Mouse (Mus musculus) left cerebral cortex, adult 9 months (tissue): ENCODE measurements around the gene Ccr2.
"Not testable (repeated sequence)": the region's sequence is repeated elsewhere in the genome, so short reads cannot be mapped to it uniquely, and the experiment has no call there.

ENCODE experiments used
- DNase-seq, 2 experiments: peaks; one replicate each; pipeline ENCODE4 v3.0.0; 2022; ENCODE audit warnings: low spot score in 2 of 2

Gene Ccr2

GRCm38 (mm10) chr9:124101723-124102122 is at the start of gene Ccr2:
Ccr2 (plus strand) TSS chr9:124101950.
- DNase-seq: no peak

GRCm38 (mm10) chr9:124053532-124053931 is 48.2 kb upstream of the Ccr2 start:
- DNase-seq: no peak

GRCm38 (mm10) chr9:124056158-124056709 is 45.5 kb upstream of the Ccr2 start:
- DNase-seq: no peak

- DNase-seq: no peak
Measured at GRCm38 (mm10) chr9:124059660-124060352, 41.9 kb upstream of the Ccr2 start.

- not testable (repeated sequence) for DNase-seq
Measured at GRCm38 (mm10) chr9:124061474-124062432, 40.0 kb upstream of the Ccr2 start.

- DNase-seq: no peak
Measured at GRCm38 (mm10) chr9:124066572-124067103, 35.1 kb upstream of the Ccr2 start.

- no peak for DNase-seq
Measured at GRCm38 (mm10) chr9:124068098-124069058, 33.4 kb upstream of the Ccr2 start.

- DNase-seq: no peak
Measured at GRCm38 (mm10) chr9:124071506-124071905, 30.2 kb upstream of the Ccr2 start.

- no peak for DNase-seq
Measured at GRCm38 (mm10) chr9:124079803-124080202, 21.9 kb upstream of the Ccr2 start.

GRCm38 (mm10) chr9:124080471-124080870 is 21.3 kb upstream of the Ccr2 start:
- DNase-seq: not testable (repeated sequence)

GRCm38 (mm10) chr9:124090441-124090840 is 11.3 kb upstream of the Ccr2 start:
- no peak for DNase-seq

- no peak for DNase-seq
Measured at GRCm38 (mm10) chr9:124099127-124099526, 2.6 kb upstream of the Ccr2 start.

- no peak for DNase-seq
Measured at GRCm38 (mm10) chr9:124100357-124100756, 1.4 kb upstream of the Ccr2 start.

- DNase-seq: no peak
Measured at GRCm38 (mm10) chr9:124103199-124103598, 1.4 kb downstream of the Ccr2 start.

GRCm38 (mm10) chr9:124105196-124105595 is 3.4 kb downstream of the Ccr2 start:
- no peak for DNase-seq

- DNase-seq: no peak
Measured at GRCm38 (mm10) chr9:124107232-124107631, 5.5 kb downstream of the Ccr2 start.

- no peak for DNase-seq
Measured at GRCm38 (mm10) chr9:124108356-124109127, 6.8 kb downstream of the Ccr2 start.

GRCm38 (mm10) chr9:124111997-124112396 is 10.2 kb downstream of the Ccr2 start:
- no peak for DNase-seq

GRCm38 (mm10) chr9:124112591-124113239 is 11.0 kb downstream of the Ccr2 start:
- DNase-seq: no peak

GRCm38 (mm10) chr9:124113777-124114176 is 12.0 kb downstream of the Ccr2 start:
- no peak for DNase-seq
